ENCODE assay signal across 9 mouse cellular contexts in the genomic region with DNA sequence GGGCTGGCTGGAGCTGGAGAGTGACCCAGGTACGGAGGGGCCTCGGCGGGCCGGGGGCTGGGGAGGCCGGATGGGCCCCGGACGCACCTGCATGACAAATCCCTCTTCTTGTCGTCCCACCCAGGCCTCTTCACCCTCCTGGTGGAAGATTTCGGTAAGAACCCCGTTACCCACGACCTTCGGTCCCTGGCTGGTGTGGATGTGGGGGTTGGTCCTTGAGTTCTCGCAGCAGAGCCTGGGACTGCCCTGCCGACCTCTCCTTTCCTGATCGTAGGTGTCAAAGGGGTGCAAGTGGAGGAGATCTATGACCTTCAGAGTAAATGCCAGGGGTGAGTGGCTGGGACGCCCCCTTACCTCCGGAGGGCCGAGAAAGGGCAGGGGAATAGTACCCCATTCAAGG. TPM values are rescaled to one million over a fixed set of nuclear protein-coding genes. Genes with fewer than 3 reads are reported as not detected.
A peak's percentile ranks its signal among the peaks of the same experiment; 100 is the strongest.
DNase-seq lines count a peak whose midpoint lies in the region; ATAC-seq and TF ChIP-seq lines count a peak whose summit lies in the region.
"Had no signal": no experiment of that assay in that cellular context is flagged by ENCODE, and none has a peak within 500 bp of the region (broad histone marks: within the 10 kb centered on the region; RNA-seq: fewer than 3 reads in every experiment).

No protein-coding gene starts in this region.

- no peaks in the 10 kb centered on the region for H3K27me3 ChIP-seq in heart, embryonic 14.5 days (ENCODE audit: control insufficient read depth, insufficient read depth, low read length)
- H3K27me3 ChIP-seq in forebrain, postnatal 0 days (ENCODE audit: insufficient read depth, low read length), result no peaks in the 10 kb centered on the region

- DNase-seq in heart, postnatal 36 days, result no peak
- DNase-seq in ES-E14 (ENCODE audit: low read depth, low spot score), result no peak
- DNase-seq in forebrain, postnatal 0 days, result no peak
- no peak for DNase-seq in natural killer cell, adult 2 months (ENCODE audit: low spot score in 2 of 2)
- DNase-seq in layer of hippocampus, adult 11-12 months (ENCODE audit: low spot score), result no peak
- no peak for DNase-seq in thymus, adult 18-20 months

- in situ Hi-C loops in ES-E14 (cut with MboI; ENCODE audit: low sequenced_read_pairs in 2 of 2, unreplicated experiment in 2 of 2), result loop anchor here in 1 of 2 experiments (10.0 kb wide), 1 partner anchor 63 kb away; no protein-coding TSS in a partner anchor

- H3K9ac ChIP-seq in heart, embryonic 14.5 days (ENCODE audit: low read length), result peak overlapping the region; percentile 99
- H3K9ac ChIP-seq in ES-E14 (ENCODE audit: insufficient read depth, low read depth, low read length, poor library complexity, severe bottlenecking), result peak overlapping the region; percentile 91
- H3K9ac ChIP-seq in forebrain, postnatal 0 days, result peak overlapping the region; percentile 98

- H3K4me3 ChIP-seq in heart, embryonic 14.5 days (ENCODE audit: control insufficient read depth in 1 of 2, insufficient read depth in 1 of 2, low read depth in 1 of 2, low read length in 2 of 2), result peak overlapping the region; percentile 65 to 98
- peak overlapping the region; percentile 78 to 92 for H3K4me3 ChIP-seq in ES-E14 (ENCODE audit: insufficient read depth in 1 of 2, low read depth in 1 of 2, low read length in 2 of 2, poor library complexity in 1 of 2, severe bottlenecking in 1 of 2)
- peak overlapping the region; percentile 100 for H3K4me3 ChIP-seq in forebrain, postnatal 0 days (ENCODE audit: low read depth, low read length)

- H3K4me2 ChIP-seq in heart, embryonic 14.5 days (ENCODE audit: low read length), result peak overlapping the region; percentile 94
- peak overlapping the region; percentile 76 for H3K4me2 ChIP-seq in forebrain, postnatal 0 days (ENCODE audit: low read depth)

- H3K36me3 ChIP-seq in heart, embryonic 14.5 days (ENCODE audit: control insufficient read depth, insufficient read depth, low read length), result peaks cover 39% of the 10 kb centered on the region
- peaks cover 32% of the 10 kb centered on the region for H3K36me3 ChIP-seq in ES-E14 (ENCODE audit: control insufficient read depth, insufficient read depth, low read length, poor library complexity, severe bottlenecking)
- peaks cover 34% of the 10 kb centered on the region for H3K36me3 ChIP-seq in forebrain, postnatal 0 days (ENCODE audit: insufficient read depth)

- peak overlapping the region; percentile 58 to 80 for H3K27ac ChIP-seq in heart, embryonic 14.5 days (replicated peaks in 1 of 2; ENCODE audit: control insufficient read depth in 1 of 2, insufficient read depth in 1 of 2, low read depth in 2 of 2, low read length in 2 of 2)
- H3K27ac ChIP-seq in ES-E14 (ENCODE audit: insufficient read depth, low read depth, low read length, poor library complexity, severe bottlenecking), result peak overlapping the region; percentile 7; the same call in 1 of the 2 replicates
- peak overlapping the region; percentile 88 for H3K27ac ChIP-seq in forebrain, postnatal 0 days (ENCODE audit: low read depth, low read length)

- no peak for TF ChIP-seq CTCF in forebrain, postnatal 0 days (IDR thresholded peaks at IDR 0.05; ENCODE audit: low read depth)

- peaks cover 3 to 17% of the 10 kb centered on the region in 2 experiments for H3K4me1 ChIP-seq in heart, embryonic 14.5 days (ENCODE audit: control insufficient read depth in 2 of 2, insufficient read depth in 2 of 2, low read length in 2 of 2)
- no peaks in the 10 kb centered on the region; a peak in 1 of 4 replicates for H3K4me1 ChIP-seq in ES-E14 (ENCODE audit: control insufficient read depth in 2 of 2, insufficient read depth in 2 of 2, low read length in 2 of 2, poor library complexity in 1 of 2)
- H3K4me1 ChIP-seq in forebrain, postnatal 0 days (ENCODE audit: insufficient read depth), result no peaks in the 10 kb centered on the region

- peak; percentile 3; the same call in 1 of the 2 replicates for ATAC-seq in heart, embryonic 14.5 days (ENCODE audit: insufficient number of reproducible peaks, insufficient read depth, low FRiP score, low read depth)
- ATAC-seq in forebrain, postnatal 0 days, result peak; percentile 36
- peak; percentile 32 for ATAC-seq in megakaryocyte-erythroid progenitor cell, adult 5-6 weeks (replicated peaks; ENCODE audit: low FRiP score, low TSS enrichment, poor library complexity, severe bottlenecking)

- 2% methylated on average over 18 of the region's 18 CpGs for WGBS in heart, embryonic 14.5 days
- WGBS in forebrain, postnatal 0 days, result 1% methylated on average over 18 of the region's 18 CpGs

- intact Hi-C loops in heart, postnatal 36 days (cut with DNase I), result loop anchor here (2.0 to 10.0 kb wide), 4 partner anchors 43 to 833 kb away; a partner anchor contains a TSS

- no peaks in the 10 kb centered on the region for H3K9me3 ChIP-seq in heart, embryonic 14.5 days (ENCODE audit: control insufficient read depth, low read length)
- no peaks in the 10 kb centered on the region for H3K9me3 ChIP-seq in ES-E14 (ENCODE audit: control insufficient read depth, insufficient read depth, low read depth, low read length)
- no peaks in the 10 kb centered on the region for H3K9me3 ChIP-seq in forebrain, postnatal 0 days (ENCODE audit: low read length)

TF ChIP-seq in ES-E14, 5 proteins besides CTCF, POLR2A, EP300 and RAD21:
- TF ChIP-seq HCFC1 (IDR thresholded peaks at IDR 0.05; ENCODE audit: borderline replicate concordance, insufficient read depth, low read length) (no peak), CHD2 (IDR thresholded peaks at IDR 0.05; ENCODE audit: low read depth, low read length) (no peak), ZNF384 (IDR thresholded peaks at IDR 0.05; ENCODE audit: low read depth, low read length) (no peak), ZC3H11A (IDR thresholded peaks at IDR 0.05; ENCODE audit: borderline replicate concordance, low read depth, low read length) (no peak), MAFK (IDR thresholded peaks at IDR 0.05; ENCODE audit: insufficient read depth, low read depth, low read length) (no peak)

RNA-seq across cellular contexts. Expression of a gene that starts 0.4 kb away (rescaled TPM):
- polyA plus RNA-seq in heart, embryonic 14.5 days (2014; fragmentation: Nextera tagmentation; extraction: Ambion mirVana), result 47.6 TPM in 2 replicates
- 10 to 100 TPM; 44.8 to 45.2 TPM for total RNA-seq in heart, postnatal 36 days (2021)
- total RNA-seq in ES-E14 (2012; rRNA removed), result 77.8 and 83.4 TPM in 2 replicates
- total RNA-seq in forebrain, postnatal 0 days (2014; rRNA removed), result 136 and 139 TPM in 2 replicates
- polyA plus RNA-seq in forebrain, postnatal 0 days (2015; fragmentation: Nextera tagmentation; extraction: Ambion mirVana), result 104 and 115 TPM in 2 replicates
- total RNA-seq in megakaryocyte-erythroid progenitor cell, adult 5-6 weeks (2014; fragmentation: Nextera tagmentation), result 42.7 and 43.6 TPM in 2 replicates
- total RNA-seq in megakaryocyte-erythroid progenitor cell, adult 5-6 weeks (2017), result 65.4 and 67.9 TPM in 2 replicates

RNA-seq across cellular contexts. Expression of a gene that starts 0.5 kb away (rescaled TPM):
- polyA plus RNA-seq in heart, embryonic 14.5 days (2014; fragmentation: Nextera tagmentation; extraction: Ambion mirVana), result 9.4 and 9.6 TPM in 2 replicates
- total RNA-seq in heart, postnatal 36 days (2021), result 1 to 10 TPM; 3.8 to 4.3 TPM
- total RNA-seq in ES-E14 (2012; rRNA removed), result 4.8 and 5.3 TPM in 2 replicates
- 7.1 and 8.6 TPM in 2 replicates for total RNA-seq in forebrain, postnatal 0 days (2014; rRNA removed)
- polyA plus RNA-seq in forebrain, postnatal 0 days (2015; fragmentation: Nextera tagmentation; extraction: Ambion mirVana), result 12.2 and 12.9 TPM in 2 replicates
- 10.2 and 23.0 TPM in 2 replicates for total RNA-seq in megakaryocyte-erythroid progenitor cell, adult 5-6 weeks (2014; fragmentation: Nextera tagmentation)
- total RNA-seq in megakaryocyte-erythroid progenitor cell, adult 5-6 weeks (2017), result 9.8 and 15.7 TPM in 2 replicates

RNA-seq across cellular contexts. Expression of a gene that starts 34.0 kb away (rescaled TPM):
- polyA plus RNA-seq in heart, embryonic 14.5 days (2014; fragmentation: Nextera tagmentation; extraction: Ambion mirVana), result 0.23 and 0.26 TPM in 2 replicates
- total RNA-seq in heart, postnatal 36 days (2021), result 10 to 100 TPM; 14.2 to 18.3 TPM
- total RNA-seq in ES-E14 (2012; rRNA removed), result 0.22 and 0.37 TPM in 2 replicates
- total RNA-seq in forebrain, postnatal 0 days (2014; rRNA removed), result 2.2 and 3.7 TPM in 2 replicates
- polyA plus RNA-seq in forebrain, postnatal 0 days (2015; fragmentation: Nextera tagmentation; extraction: Ambion mirVana), result 0.23 and 0.31 TPM in 2 replicates
- not detected in 2 replicates for total RNA-seq in megakaryocyte-erythroid progenitor cell, adult 5-6 weeks (2014; fragmentation: Nextera tagmentation)
- total RNA-seq in megakaryocyte-erythroid progenitor cell, adult 5-6 weeks (2017), result not detected in 2 replicates

RNA-seq across cellular contexts. Expression of a gene that starts 34.9 kb away (rescaled TPM):
- 308 and 317 TPM in 2 replicates for polyA plus RNA-seq in heart, embryonic 14.5 days (2014; fragmentation: Nextera tagmentation; extraction: Ambion mirVana)
- total RNA-seq in heart, postnatal 36 days (2021), result 100 to 1,000 TPM; 128 to 143 TPM
- 169 and 204 TPM in 2 replicates for total RNA-seq in ES-E14 (2012; rRNA removed)
- 211 and 300 TPM in 2 replicates for total RNA-seq in forebrain, postnatal 0 days (2014; rRNA removed)
- 148 and 199 TPM in 2 replicates for polyA plus RNA-seq in forebrain, postnatal 0 days (2015; fragmentation: Nextera tagmentation; extraction: Ambion mirVana)
- total RNA-seq in megakaryocyte-erythroid progenitor cell, adult 5-6 weeks (2014; fragmentation: Nextera tagmentation), result 144 and 164 TPM in 2 replicates
- total RNA-seq in megakaryocyte-erythroid progenitor cell, adult 5-6 weeks (2017), result 67.7 and 77.9 TPM in 2 replicates

RNA-seq across cellular contexts. Expression of a gene that starts 43.5 kb away (rescaled TPM):
- polyA plus RNA-seq in heart, embryonic 14.5 days (2014; fragmentation: Nextera tagmentation; extraction: Ambion mirVana), result 5,119 and 5,195 TPM in 2 replicates
- 1,000 to 10,000 TPM; 4,706 to 5,436 TPM for total RNA-seq in heart, postnatal 36 days (2021)
- total RNA-seq in ES-E14 (2012; rRNA removed), result 2.3 and 2.6 TPM in 2 replicates
- total RNA-seq in forebrain, postnatal 0 days (2014; rRNA removed), result 1.2 and 2.4 TPM in 2 replicates
- polyA plus RNA-seq in forebrain, postnatal 0 days (2015; fragmentation: Nextera tagmentation; extraction: Ambion mirVana), result 2.4 and 3.0 TPM in 2 replicates
- total RNA-seq in megakaryocyte-erythroid progenitor cell, adult 5-6 weeks (2014; fragmentation: Nextera tagmentation), result 1.8 TPM in 1 of 2 replicates, not detected in the other
- not detected in 2 replicates for total RNA-seq in megakaryocyte-erythroid progenitor cell, adult 5-6 weeks (2017)
- total RNA-seq: hematopoietic stem cell, adult 5-6 weeks had no signal

Comparison
In these comparisons a context has a peak if more than half of its experiments do, and no peak if none do; other contexts are left out.
1. H3K27ac ChIP-seq: peak in every context shown above with its lines; median percentile 88 in forebrain, postnatal 0 days; 69 in heart, embryonic 14.5 days; 7 in ES-E14.